Mouse (Mus musculus): ENCODE measurements around the gene Zzz3. TPM values are rescaled to one million over a fixed set of nuclear protein-coding genes. Genes with fewer than 3 reads are reported as not detected.

Zzz3 gene
- polyA plus RNA-seq, 1 experiment = 0.35 TPM

DNA sequence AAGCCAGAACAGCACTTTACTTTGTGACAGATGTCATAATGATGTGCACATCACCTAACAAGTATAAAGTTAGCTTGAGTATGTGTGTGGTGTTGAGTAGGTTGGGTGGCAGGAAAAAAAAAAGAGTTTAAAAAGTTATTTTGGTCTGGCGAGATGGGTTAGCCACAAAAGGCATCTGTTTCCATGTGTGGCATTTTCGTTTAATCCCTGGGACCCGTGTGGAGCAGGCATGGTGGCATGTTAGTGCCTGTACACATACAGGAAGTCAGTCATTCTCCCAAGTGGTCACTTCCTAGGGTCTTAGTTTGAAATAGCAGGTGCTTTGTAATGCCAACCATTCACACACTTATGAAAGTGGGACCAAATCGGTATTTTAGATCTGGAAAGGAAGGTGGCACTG, 17.1 kb downstream of the Zzz3 start:
- H3K36me3 ChIP-seq (ENCODE audit: control insufficient read depth) = peaks cover 8% of the 10 kb centered on the region
- no peaks in the 10 kb centered on the region for H3K27me3 ChIP-seq (ENCODE audit: control insufficient read depth)
- no peaks in the 10 kb centered on the region for H3K9me3 ChIP-seq (ENCODE audit: control insufficient read depth, low read length)
- no peak overlapping the region for H3K4me3 ChIP-seq (replicated peaks)
- TF ChIP-seq TAL1 (IDR thresholded peaks at IDR 0.05; ENCODE audit: low read length) (no peak), GATA1 (IDR thresholded peaks at IDR 0.05; ENCODE audit: low read length) (no peak)
- H3K4me1 ChIP-seq (ENCODE audit: control insufficient read depth) = peaks cover 22% of the 10 kb centered on the region

DNA sequence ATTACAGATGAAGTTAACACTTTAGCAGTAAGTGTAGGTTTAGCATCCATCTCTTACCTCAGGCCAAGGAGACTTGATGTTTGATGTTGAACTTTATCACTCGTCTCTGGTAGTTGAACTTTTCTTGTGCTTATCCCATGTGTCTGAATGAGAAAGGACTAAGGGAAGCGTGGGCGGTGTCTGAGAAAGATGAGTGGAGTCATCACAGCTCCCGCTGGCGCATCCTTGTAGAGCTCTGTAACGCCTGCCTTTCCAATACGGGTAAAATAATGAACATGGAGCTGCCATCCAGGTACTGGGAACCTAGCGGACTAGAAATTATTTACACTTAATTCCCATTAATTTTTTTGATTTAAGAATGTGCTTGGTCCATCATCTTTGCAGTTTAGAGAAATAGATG, 33.7 kb downstream of the Zzz3 start:
- peaks cover under 1% of the 10 kb centered on the region; the same call in 1 of the 2 replicates for H3K4me1 ChIP-seq (ENCODE audit: control insufficient read depth)
- peaks cover 58% of the 10 kb centered on the region for H3K36me3 ChIP-seq (ENCODE audit: control insufficient read depth)

DNA sequence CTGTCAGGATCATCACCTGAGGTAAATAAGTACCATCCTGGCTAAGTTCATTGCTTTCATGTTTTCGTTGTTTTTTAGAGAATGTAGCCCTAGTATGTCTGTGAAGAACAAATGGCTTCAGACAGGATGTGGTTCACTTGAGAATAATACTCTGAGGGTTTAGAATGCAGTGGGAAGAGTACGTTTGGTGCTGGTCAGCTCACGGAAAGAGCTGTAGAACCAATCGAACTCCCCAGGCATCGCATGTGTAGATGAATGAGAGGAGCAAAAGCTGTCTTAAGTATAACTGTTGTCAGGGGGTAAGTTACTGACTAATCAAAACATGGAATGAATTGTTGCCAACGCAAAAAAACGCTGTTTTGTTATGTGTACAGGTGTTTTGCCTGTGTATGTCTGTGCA, 37.4 kb downstream of the Zzz3 start:
- H3K4me1 ChIP-seq (ENCODE audit: control insufficient read depth) = peaks cover 9% of the 10 kb centered on the region; the same call in 1 of the 2 replicates
- TF ChIP-seq TAL1 (IDR thresholded peaks at IDR 0.05; ENCODE audit: low read length) (no peak), GATA1 (IDR thresholded peaks at IDR 0.05; ENCODE audit: low read length) (no peak)
- H3K36me3 ChIP-seq (ENCODE audit: control insufficient read depth) = peaks cover 56% of the 10 kb centered on the region
- H3K9me3 ChIP-seq (ENCODE audit: control insufficient read depth, low read length) = no peaks in the 10 kb centered on the region
- H3K4me3 ChIP-seq (replicated peaks) = no peak overlapping the region
- no peaks in the 10 kb centered on the region for H3K27me3 ChIP-seq (ENCODE audit: control insufficient read depth)

More for the DNA sequence above, 33.7 kb downstream of the Zzz3 start:
- Histone ChIP-seq H3K9me3 (ENCODE audit: control insufficient read depth, low read length) (no peaks in the 10 kb centered on the region), H3K27me3 (ENCODE audit: control insufficient read depth) (no peaks in the 10 kb centered on the region), H3K4me3 (replicated peaks) (no peak overlapping the region)
- no peak for TF ChIP-seq TAL1 (IDR thresholded peaks at IDR 0.05; ENCODE audit: low read length)
- no peak for TF ChIP-seq GATA1 (IDR thresholded peaks at IDR 0.05; ENCODE audit: low read length)

DNA sequence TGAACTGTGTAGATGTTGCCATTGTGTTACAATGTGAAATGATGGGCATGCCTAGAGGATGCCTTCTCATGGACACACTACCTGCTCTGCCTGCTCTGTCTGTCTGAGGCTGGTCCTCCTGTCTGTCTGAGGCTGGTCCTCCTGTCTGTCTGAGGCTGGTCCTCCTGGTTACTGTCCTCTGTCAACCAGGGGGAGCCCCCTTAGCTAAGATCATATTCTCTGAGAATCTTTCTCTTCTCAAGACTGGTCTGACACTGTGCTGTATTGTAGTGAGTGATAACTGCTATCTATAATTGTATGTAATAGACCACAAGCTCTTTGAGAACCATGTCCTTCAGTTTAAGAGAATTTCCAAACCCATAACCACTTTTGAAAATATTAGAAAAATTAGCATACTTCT, 40.3 kb downstream of the Zzz3 start:
- H3K4me3 ChIP-seq (replicated peaks) = no peak overlapping the region
- H3K36me3 ChIP-seq (ENCODE audit: control insufficient read depth) = peaks cover 46% of the 10 kb centered on the region

DNA sequence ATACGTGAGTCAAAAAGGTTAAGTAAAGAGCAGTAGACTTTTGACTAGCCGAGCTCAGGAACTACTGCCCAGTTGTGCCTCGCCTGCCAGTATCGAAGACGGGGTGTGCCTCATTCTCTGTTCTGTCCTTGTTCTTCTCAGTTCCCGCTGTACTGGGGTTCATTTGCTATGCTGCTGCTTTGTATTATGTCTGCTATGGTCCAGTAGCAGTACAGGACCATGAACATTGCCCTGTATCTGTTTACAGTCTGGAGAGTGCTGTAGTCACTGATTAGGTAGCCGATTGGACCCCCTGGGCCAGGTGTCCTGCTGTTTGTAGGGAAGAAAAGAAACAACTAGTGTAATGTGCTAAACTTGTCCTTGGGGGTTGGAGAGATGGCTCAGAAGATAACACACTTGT, 42.8 kb downstream of the Zzz3 start:
- no peak for TF ChIP-seq TAL1 (IDR thresholded peaks at IDR 0.05; ENCODE audit: low read length)
- no peak for TF ChIP-seq GATA1 (IDR thresholded peaks at IDR 0.05; ENCODE audit: low read length)
- Histone ChIP-seq H3K27me3 (ENCODE audit: control insufficient read depth) (no peaks in the 10 kb centered on the region), H3K4me1 (ENCODE audit: control insufficient read depth) (peaks cover 9% of the 10 kb centered on the region; the same call in 1 of the 2 replicates), H3K4me3 (replicated peaks) (no peak overlapping the region), H3K36me3 (ENCODE audit: control insufficient read depth) (peaks cover 44% of the 10 kb centered on the region), H3K9me3 (ENCODE audit: control insufficient read depth, low read length) (no peaks in the 10 kb centered on the region)

More for the DNA sequence above, 40.3 kb downstream of the Zzz3 start:
- Histone ChIP-seq H3K4me1 (ENCODE audit: control insufficient read depth) (peaks cover 9% of the 10 kb centered on the region; the same call in 1 of the 2 replicates), H3K9me3 (ENCODE audit: control insufficient read depth, low read length) (no peaks in the 10 kb centered on the region), H3K27me3 (ENCODE audit: control insufficient read depth) (no peaks in the 10 kb centered on the region)
- TF ChIP-seq TAL1 (IDR thresholded peaks at IDR 0.05; ENCODE audit: low read length) = no peak
- no peak for TF ChIP-seq GATA1 (IDR thresholded peaks at IDR 0.05; ENCODE audit: low read length)

DNA sequence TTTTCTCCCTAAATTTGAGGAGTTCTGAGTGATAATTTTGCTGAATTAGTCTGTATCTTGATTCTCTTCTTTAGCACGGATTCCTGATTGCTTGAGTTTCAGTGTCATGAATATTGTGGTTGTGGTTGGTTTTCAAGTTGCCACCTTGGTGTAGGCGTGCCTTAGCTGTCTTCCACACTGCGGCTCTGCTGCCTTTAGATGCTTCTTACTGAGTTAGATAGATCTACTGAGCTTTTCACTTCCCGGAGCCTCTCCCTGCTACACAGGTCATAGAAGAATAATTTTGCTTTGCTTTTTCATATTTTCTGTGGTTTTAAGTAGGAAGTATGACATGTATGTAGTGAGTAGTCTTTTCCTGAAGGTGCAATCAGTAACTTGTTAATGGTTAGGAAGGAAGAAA, 47.5 kb downstream of the Zzz3 start:
- no peaks in the 10 kb centered on the region for H3K27me3 ChIP-seq (ENCODE audit: control insufficient read depth)
- no peak overlapping the region for H3K4me3 ChIP-seq (replicated peaks)
- H3K4me1 ChIP-seq (ENCODE audit: control insufficient read depth) = peaks cover 8% of the 10 kb centered on the region
- H3K36me3 ChIP-seq (ENCODE audit: control insufficient read depth) = peaks cover 39% of the 10 kb centered on the region
- H3K9me3 ChIP-seq (ENCODE audit: control insufficient read depth, low read length) = no peaks in the 10 kb centered on the region
- no peak for TF ChIP-seq TAL1 (IDR thresholded peaks at IDR 0.05; ENCODE audit: low read length)
- no peak for TF ChIP-seq GATA1 (IDR thresholded peaks at IDR 0.05; ENCODE audit: low read length)

DNA sequence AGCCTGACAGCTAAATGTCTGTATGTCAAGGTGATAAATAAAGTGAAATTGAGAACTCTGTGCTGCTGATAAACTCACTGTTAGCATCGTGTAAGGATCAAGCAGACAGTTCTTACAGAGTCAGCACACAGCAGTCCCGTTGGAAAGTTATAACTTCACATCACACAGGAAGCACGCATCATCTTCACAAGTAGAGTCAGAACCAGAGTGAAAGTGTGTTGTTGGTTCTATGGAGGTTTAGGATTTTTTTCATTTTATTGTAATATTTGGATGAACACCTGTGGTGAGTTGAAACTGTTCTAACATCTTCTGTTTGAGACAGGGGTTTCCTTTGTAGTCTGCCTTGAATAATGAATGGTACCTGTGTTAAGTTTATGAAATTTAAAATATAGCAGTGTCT, 48.8 kb downstream of the Zzz3 start:
- H3K36me3 ChIP-seq (ENCODE audit: control insufficient read depth) = peaks cover 36% of the 10 kb centered on the region
- TF ChIP-seq GATA1 (IDR thresholded peaks at IDR 0.05; ENCODE audit: low read length) = no peak
- TF ChIP-seq TAL1 (IDR thresholded peaks at IDR 0.05; ENCODE audit: low read length) = no peak
- no peak overlapping the region for H3K4me3 ChIP-seq (replicated peaks)
- H3K27me3 ChIP-seq (ENCODE audit: control insufficient read depth) = no peaks in the 10 kb centered on the region
- peaks cover 8% of the 10 kb centered on the region for H3K4me1 ChIP-seq (ENCODE audit: control insufficient read depth)
- no peaks in the 10 kb centered on the region for H3K9me3 ChIP-seq (ENCODE audit: control insufficient read depth, low read length)

DNA sequence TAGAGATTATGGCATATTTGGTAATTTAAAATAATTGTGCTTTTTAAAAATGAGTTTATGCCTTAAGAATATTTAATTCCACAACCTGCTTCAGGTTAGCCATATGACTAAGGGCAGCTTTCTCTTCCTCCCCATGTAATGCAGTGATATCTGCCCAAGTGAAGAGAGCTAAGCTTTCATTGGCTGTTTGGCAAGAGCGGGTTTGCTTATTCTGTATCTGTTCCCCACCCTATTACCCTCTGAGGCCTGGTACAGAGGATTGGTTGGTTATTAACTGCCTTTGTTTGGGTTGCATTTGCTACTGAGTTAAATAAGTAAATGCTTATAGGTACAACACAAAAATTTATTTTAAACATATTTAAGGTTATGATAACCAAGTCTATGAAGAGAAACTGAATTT, 51.7 kb downstream of the Zzz3 start:
- TF ChIP-seq GATA1 (IDR thresholded peaks at IDR 0.05; ENCODE audit: low read length) (no peak), TAL1 (IDR thresholded peaks at IDR 0.05; ENCODE audit: low read length) (no peak)
- Histone ChIP-seq H3K9me3 (ENCODE audit: control insufficient read depth, low read length) (no peaks in the 10 kb centered on the region), H3K4me1 (ENCODE audit: control insufficient read depth) (peaks cover 8% of the 10 kb centered on the region), H3K27me3 (ENCODE audit: control insufficient read depth) (no peaks in the 10 kb centered on the region), H3K36me3 (ENCODE audit: control insufficient read depth) (peaks cover 57% of the 10 kb centered on the region), H3K4me3 (replicated peaks) (no peak overlapping the region)

DNA sequence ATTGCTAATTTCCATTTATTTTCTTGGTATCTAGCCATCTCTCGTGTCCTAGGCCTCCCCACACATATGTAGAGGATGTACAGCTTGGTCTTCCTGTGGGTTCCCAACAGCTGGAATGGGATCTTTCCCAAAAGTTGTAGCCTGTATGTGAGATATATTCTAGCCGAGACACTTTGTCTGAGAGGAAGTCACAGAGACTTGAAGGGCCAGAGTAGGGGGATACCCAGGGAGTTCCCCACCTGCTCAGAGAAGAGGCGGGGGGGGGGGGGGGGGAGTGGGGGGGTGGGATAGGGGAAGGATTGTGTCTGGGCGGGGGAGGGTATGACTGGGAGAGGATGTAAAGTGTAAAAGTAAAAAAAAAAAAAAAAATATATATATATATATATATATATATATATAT, 57.9 kb downstream of the Zzz3 start:
- Histone ChIP-seq H3K9me3 (ENCODE audit: control insufficient read depth, low read length) (no peaks in the 10 kb centered on the region), H3K27me3 (ENCODE audit: control insufficient read depth) (no peaks in the 10 kb centered on the region), H3K4me1 (ENCODE audit: control insufficient read depth) (peaks cover 6% of the 10 kb centered on the region), H3K36me3 (ENCODE audit: control insufficient read depth) (peaks cover 90% of the 10 kb centered on the region), H3K4me3 (replicated peaks) (no peak overlapping the region)
- TF ChIP-seq TAL1 (IDR thresholded peaks at IDR 0.05; ENCODE audit: low read length) (no peak), GATA1 (IDR thresholded peaks at IDR 0.05; ENCODE audit: low read length) (no peak)

Measured in erythroblast, embryonic 14.5 days (primary cell).